Mouse (Mus musculus) bone marrow, adult 2 months (tissue): ENCODE results near the gene Cyp4f18. TPM values are rescaled to one million over a fixed set of nuclear protein-coding genes. Genes with fewer than 3 reads are reported as not detected.
"Not testable (repeated sequence)": the region's sequence is repeated elsewhere in the genome, so short reads cannot be mapped to it uniquely, and the experiment has no call there.

ENCODE experiments used
- H3K27ac ChIP-seq: fragments of 200-500 bp; 2 replicates; pipeline ENCODE4 v1.5.1; 2012; ENCODE audit warnings: low read depth, mild to moderate bottlenecking, control low read depth, inconsistent platforms, low read length; ENCODE audit not compliant: control insufficient read depth, poor library complexity, insufficient read depth
- H3K4me1 ChIP-seq: fragments of 200-500 bp; 2 replicates; pipeline ENCODE4 v1.6.1; 2011; ENCODE audit warnings: low read length; ENCODE audit not compliant: control insufficient read depth, insufficient read depth
- H3K4me3 ChIP-seq: fragments of 200-500 bp; replicated peaks from 2 replicates; pipeline ENCODE3; 2011; ENCODE audit warnings: mild to moderate bottlenecking, low read depth, low read length, control low read depth; ENCODE audit not compliant: control insufficient read depth
- CTCF ChIP-seq: fragments of 200-500 bp; IDR thresholded peaks from 2 replicates; pipeline ENCODE4 v1.5.1; 2011; ENCODE audit warnings: low read length, control low read depth; ENCODE audit not compliant: control insufficient read depth, insufficient read depth
- POLR2A ChIP-seq: fragments of 200-500 bp; IDR thresholded peaks from 2 replicates; pipeline ENCODE4 v1.6.1; 2011; ENCODE audit warnings: low read depth, mild to moderate bottlenecking, control low read depth, low read length, borderline replicate concordance; ENCODE audit not compliant: control insufficient read depth
- WGBS: fragments of 180-500 bp; shearing (Covaris S2); methylation state at CpG from one replicate; pipeline ENCODE4 v1.1.7; 2018; 5-methylcytosine and 5-hydroxymethylcytosine counted together
- polyA plus RNA-seq: library from polyadenylated mRNA; stranded (reverse); fragments of >200 nt; gene quantifications from 2 replicates; pipeline ENCODE4 v1.2.4, GENCODE M21; 2011; ENCODE audit warnings: low replicate concordance; ENCODE audit not compliant: missing spikeins, insufficient read depth, insufficient read length

Cyp4f18 gene
- polyA plus RNA-seq, 1 experiment = 160 TPM

DNA sequence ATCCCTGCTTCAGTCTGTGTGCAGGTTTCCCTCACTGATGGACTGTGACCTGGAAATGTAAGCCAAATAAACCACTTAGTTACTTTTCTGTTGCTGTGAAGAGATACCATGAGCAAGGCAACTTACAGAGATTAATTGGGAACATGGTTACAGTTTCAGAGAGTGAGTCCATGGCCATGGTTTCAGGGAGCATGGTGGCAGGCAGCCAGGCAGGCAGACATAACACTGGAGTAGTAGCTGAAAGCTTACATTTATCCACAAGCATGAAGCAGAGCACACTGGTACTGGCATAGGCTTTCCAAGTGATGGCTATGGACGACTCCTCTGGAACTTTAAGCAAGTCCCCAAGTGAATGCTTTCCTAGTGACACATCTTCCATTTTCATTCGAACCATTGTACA is 44.3 kb downstream of the Cyp4f18 start:
- Histone ChIP-seq H3K4me3 (no peak overlapping the region), H3K4me1 (no peaks in the 10 kb centered on the region; the same call in 1 of the 2 replicates), H3K27ac (no peak overlapping the region)
- 88% methylated on average over 2 of the region's 2 CpGs for WGBS
- TF ChIP-seq CTCF = no peak

DNA sequence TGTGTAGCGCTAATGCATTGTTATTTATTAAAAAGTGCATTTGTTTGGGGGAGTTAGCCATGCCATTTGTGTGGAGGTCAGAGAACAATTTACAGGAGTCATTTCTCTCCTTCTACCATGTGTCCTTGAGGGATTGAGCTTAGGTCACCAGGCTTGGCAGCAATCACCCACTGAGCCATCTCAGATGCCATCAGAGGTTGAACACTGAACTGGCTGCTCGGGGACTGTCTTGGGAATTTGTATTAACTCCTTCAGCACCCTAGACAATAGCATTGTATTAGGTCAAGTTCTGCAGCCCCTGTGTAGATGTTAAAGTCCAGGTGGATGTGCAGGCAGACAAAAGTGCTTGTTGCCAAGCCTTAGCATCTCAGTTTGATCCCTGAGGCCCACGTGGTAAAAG is 45.4 kb downstream of the Cyp4f18 start:
- Histone ChIP-seq H3K4me3 (no peak overlapping the region), H3K4me1 (no peaks in the 10 kb centered on the region; the same call in 1 of the 2 replicates), H3K27ac (no peak overlapping the region)
- TF ChIP-seq POLR2A = no peak
- no peak for TF ChIP-seq CTCF
- 86% methylated on average over 3 of the region's 3 CpGs for WGBS

DNA sequence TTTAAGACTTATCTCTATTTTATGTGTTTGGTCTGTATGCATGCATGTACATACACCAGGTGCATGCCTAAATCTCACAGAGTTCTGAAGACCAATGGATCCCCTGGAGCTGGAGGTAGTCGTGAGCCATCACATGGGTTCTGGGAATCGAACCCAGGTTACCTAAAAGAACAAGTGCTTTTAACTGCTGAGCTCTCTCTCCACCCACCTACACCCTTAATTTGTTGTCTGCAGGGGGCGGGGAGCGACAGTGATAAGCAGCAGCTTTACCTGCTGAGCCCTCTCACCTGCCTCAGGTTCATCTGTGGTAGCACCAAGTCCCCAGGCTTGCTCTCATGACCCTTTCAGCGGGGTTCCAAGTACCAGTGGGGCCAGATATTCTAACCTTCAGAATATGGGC is 47.6 kb downstream of the Cyp4f18 start:
- TF ChIP-seq POLR2A = no peak
- TF ChIP-seq CTCF = no peak
- H3K27ac ChIP-seq = no peak overlapping the region
- WGBS = 89% methylated on average over 5 of the region's 5 CpGs
- no peaks in the 10 kb centered on the region; the same call in 1 of the 2 replicates for H3K4me1 ChIP-seq
- H3K4me3 ChIP-seq = no peak overlapping the region

DNA sequence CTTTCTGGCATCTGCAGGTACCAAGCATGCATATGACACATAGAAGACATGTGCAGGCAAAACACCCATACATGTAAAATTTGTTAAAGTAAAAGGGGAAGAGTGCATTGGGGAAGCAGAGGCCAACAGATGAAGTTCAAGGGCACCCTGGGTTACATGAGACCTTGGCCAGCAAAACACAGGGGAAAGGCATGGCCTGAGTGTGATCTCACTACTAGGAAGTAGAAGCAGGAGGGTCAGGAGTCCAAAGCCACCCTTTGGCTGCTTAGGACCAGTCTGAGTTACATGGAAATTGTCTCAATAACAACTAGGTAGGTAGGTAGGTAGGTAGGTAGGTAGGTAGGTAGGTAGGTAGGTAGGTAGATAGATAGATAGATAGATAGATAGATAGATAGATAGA is 48.9 kb downstream of the Cyp4f18 start:
- TF ChIP-seq CTCF = no peak
- no peak for TF ChIP-seq POLR2A
- no peak overlapping the region for H3K4me3 ChIP-seq
- H3K4me1 ChIP-seq = no peaks in the 10 kb centered on the region; the same call in 1 of the 2 replicates
- H3K27ac ChIP-seq = no peak overlapping the region

DNA sequence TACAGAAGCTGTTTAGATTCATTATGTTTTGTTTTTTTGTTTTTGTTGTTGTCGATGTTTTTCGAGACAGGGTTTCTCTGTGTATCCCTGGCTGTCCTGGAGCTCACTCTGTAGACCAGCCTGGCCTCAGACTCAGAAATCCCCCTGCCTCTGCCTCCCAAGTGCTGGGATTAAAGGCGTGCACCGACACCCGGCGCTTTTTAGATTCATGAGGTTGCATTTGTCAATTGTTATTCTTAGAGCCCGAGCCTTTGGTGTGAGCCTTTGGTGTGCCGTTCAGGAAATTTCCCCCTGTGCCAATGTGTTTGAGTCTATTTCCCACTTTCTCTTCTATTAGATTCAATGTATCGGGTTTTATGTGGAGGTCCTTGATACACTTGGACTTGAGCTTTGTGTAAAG is 54.8 kb downstream of the Cyp4f18 start:
- TF ChIP-seq POLR2A (no peak), CTCF (no peak)

DNA sequence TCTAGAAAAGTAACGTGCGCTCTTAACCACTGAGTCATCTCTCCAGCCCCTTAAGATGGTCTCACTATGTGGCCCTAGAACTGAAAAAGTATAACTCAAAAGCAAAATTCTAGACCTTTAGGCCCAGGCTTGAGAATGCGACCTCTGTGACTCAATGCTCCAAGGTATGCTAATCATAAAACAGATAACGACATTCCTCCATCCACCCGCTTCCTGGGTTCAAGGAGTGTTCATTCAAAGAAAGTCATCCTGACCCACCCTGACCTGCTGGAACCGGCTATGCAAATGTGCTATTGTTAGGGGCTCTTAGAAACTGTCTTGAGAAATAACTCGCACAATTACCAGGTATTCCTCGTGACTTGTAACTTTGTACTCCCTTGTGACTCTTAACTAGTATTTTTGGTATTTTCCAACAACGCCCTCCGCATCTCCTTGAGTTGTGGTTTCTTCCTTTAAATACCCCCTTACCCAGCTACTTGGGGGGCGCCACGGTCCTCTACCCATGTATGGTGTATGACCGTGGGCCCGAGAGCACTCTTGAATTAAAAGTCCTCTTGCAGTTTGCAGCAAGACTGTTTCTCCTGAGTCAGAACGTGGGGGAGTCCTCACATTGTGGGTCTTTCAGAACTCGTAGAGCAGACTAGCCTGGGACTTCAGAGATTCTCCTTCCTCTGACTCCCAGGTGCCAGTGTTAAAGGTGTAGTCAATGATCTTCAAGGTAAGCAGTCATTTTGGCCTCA is 56.3 kb downstream of the Cyp4f18 start:
- not testable (repeated sequence) for H3K27ac ChIP-seq, H3K4me1 ChIP-seq, H3K4me3 ChIP-seq
- 93% methylated on average over 16 of the region's 16 CpGs for WGBS

More for the DNA sequence above, 54.8 kb downstream of the Cyp4f18 start:
- Histone ChIP-seq H3K4me1 (peaks cover 2% of the 10 kb centered on the region; the same call in 1 of the 2 replicates), H3K27ac (no peak overlapping the region), H3K4me3 (no peak overlapping the region)
- 91% methylated on average over 9 of the region's 9 CpGs for whole genome bisulfite sequencing

DNA sequence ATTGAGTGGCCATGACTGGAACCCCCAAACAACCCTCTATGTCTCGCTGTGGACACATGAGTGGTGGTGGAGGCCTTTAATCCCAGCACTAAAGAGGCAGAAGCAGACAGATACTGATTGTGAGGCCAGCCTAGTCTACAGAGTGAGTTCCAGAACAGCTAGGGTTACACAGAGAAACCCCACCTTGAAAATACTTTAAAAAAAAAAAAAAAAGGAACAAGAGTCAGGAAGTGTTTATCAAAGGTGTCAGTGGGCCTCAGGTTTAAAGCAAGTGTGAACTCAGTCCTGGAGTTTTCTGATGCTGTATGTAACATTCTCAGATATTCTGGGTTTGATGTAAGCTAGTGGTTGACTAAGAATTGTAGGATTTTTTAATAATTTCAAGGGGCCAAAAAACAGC is 56.9 kb downstream of the Cyp4f18 start:
- 74% methylated on average over 1 of the region's 1 CpGs for whole genome bisulfite sequencing

DNA sequence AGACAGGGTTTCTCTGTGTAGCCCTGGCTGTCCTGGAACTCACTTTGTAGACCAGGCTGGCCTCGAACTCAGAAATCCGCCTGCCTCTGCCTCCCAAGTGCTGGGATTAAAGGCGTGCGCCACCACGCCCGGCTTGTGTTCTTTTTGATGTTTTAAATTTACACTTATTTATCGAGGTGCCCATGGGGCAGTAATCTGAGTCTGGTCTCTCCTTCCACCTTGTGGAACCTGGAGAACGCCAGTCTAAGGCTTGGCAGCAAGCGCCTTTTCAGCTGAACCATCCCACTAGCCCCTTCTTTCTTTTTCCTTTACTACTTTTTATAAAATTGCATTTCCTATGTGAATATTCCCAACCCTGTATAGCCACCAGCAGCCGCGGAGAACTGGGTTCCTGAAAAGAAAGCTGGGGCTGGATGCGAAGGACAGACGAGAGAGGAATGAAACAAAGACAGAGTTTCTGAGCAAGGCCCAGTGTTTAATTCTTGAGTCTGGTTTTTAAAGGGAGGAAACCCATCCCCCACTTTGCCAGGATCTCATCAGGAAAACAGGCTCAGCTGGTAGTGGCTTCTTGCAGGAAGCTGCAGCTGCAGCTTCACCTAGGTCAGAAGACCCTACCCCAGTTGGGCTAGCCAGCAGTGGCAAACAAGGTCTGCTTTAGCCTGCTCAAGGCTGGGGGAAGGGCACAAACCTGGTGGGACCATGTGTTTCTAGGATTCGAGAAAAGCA is 57.8 kb downstream of the Cyp4f18 start:
- 9% methylated on average over 14 of the region's 14 CpGs for WGBS
- TF ChIP-seq CTCF (no peak), POLR2A (no peak)
- H3K4me3 ChIP-seq = peak overlapping the region; percentile 57
- H3K27ac ChIP-seq = no peak overlapping the region
- H3K4me1 ChIP-seq = peaks cover 2% of the 10 kb centered on the region; the same call in 1 of the 2 replicates

More for the DNA sequence above, 56.9 kb downstream of the Cyp4f18 start:
- TF ChIP-seq POLR2A = no peak
- H3K4me3 ChIP-seq = no peak overlapping the region
- H3K4me1 ChIP-seq = peaks cover 2% of the 10 kb centered on the region; the same call in 1 of the 2 replicates
- H3K27ac ChIP-seq = no peak overlapping the region
